Mouse (Mus musculus) MEL-GATA-1-ER (cell line): ENCODE measurements around the gene Galnt4.
"Not testable (repeated sequence)": the region's sequence is repeated elsewhere in the genome, so short reads cannot be mapped to it uniquely, and the experiment has no call there.

Experiments
- DNase-seq: peaks from one replicate; pipeline ENCODE4 v3.0.0-alpha.2; 2012; ENCODE audit warnings: low read depth; ENCODE audit errors: extremely low read depth

Galnt4 gene

DNA sequence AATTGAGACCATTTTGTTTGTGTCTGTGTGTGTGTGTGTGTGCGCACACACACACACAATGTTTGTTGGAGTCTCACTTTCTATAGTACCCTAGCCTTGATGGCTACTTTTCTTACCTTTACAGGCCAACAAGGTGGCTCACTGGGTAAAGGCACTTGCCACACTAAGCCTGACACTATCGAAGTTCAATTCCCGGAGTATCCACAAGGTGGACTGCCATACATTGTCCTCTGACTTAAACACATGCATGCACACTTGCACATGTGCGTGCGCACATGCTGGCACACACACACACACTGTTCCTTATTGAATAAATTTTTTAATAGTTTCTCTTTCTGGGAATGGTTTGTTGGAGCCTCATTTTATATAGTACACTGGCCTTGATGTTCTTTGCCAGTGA, 48.8 kb downstream of the Galnt4 start:
- no peak for DNase-seq

DNA sequence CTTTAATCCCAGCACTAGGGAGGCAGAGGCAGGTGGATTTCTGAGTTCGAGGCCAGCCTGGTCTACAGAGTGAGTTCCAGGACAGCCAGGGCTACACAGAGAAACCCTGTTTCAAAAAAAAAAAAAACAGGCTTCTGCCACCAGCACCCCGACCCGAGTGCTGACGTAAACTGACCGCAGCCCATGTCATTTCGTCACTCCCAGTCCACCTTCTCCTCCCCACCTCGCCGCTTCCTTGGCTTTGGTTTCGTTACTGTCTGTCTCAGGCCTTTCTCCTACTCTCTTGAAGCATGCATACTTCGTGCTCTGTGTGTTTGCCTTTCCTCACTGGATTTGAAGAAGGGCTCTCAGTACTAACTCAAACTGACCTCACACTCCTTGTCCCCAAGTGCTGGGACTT, 49.7 kb downstream of the Galnt4 start:
- not testable (repeated sequence) for DNase-seq

DNA sequence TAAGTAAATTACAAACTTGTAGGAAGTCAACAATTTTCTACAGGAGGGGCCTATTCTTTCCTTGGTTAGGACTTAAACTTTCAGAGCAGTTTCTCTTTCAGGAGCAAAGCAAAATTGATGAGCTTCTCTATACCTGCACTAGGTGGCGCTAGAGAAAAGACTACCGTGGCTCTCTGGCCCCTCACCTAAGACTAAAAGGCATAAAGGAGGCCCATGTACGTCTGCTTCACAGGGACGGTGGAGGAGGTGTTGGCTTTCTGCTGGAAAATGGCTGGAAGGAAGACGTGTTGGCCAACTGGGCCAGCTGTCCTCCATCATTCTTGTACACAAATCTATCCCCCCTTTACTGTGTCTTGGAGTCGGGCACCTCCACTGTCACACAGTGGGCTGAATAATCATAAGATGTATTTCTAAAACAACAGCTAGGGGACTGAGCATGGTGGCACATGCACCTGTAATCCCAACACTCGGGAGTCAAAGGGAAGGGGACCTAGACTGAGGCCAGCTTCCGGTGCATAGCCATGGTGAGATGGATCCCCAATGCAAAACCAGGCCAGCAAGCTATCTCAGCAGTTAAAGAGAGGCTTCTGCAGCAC, 54.1 kb downstream of the Galnt4 start:
- peak; percentile 20 for DNase-seq
